Mouse (Mus musculus): ENCODE results near the gene Snhg11. TPM values are rescaled to one million over a fixed set of nuclear protein-coding genes. Genes with fewer than 3 reads are reported as not detected.

Snhg11 gene
- polyA plus RNA-seq, 1 experiment = 41.0 TPM

- peaks cover 2% of the 10 kb centered on the region for H3K4me1 ChIP-seq (ENCODE audit: control insufficient read depth, insufficient read depth, low read length)
- TF ChIP-seq EP300 (IDR thresholded peaks at IDR 0.05; ENCODE audit: insufficient read depth, low read depth, low read length) (no peak), POLR2A (IDR thresholded peaks at IDR 0.05; ENCODE audit: insufficient read depth, low read length) (no peak), CTCF (IDR thresholded peaks at IDR 0.05; ENCODE audit: low read depth, low read length) (no peak)
- H3K36me3 ChIP-seq (ENCODE audit: control insufficient read depth, insufficient read depth, low read length, poor library complexity, severe bottlenecking) = no peaks in the 10 kb centered on the region
- no peak overlapping the region for H3K4me3 ChIP-seq (ENCODE audit: low read depth, low read length)
- H3K9ac ChIP-seq (ENCODE audit: low read depth, poor library complexity, severe bottlenecking) = no peak overlapping the region
- no peak overlapping the region for H3K27ac ChIP-seq (ENCODE audit: insufficient read depth, low read length)
- no peaks in the 10 kb centered on the region for H3K27me3 ChIP-seq (ENCODE audit: control insufficient read depth, insufficient read depth, low read length, poor library complexity, severe bottlenecking)
- H3K9me3 ChIP-seq (replicated peaks; ENCODE audit: control insufficient read depth, insufficient read depth, low read length, poor library complexity, severe bottlenecking) = no peaks in the 10 kb centered on the region
These were observed 37.8 kb downstream of the Snhg11 start for GRCm38 (mm10) chr2:158413240-158413639.

DNA sequence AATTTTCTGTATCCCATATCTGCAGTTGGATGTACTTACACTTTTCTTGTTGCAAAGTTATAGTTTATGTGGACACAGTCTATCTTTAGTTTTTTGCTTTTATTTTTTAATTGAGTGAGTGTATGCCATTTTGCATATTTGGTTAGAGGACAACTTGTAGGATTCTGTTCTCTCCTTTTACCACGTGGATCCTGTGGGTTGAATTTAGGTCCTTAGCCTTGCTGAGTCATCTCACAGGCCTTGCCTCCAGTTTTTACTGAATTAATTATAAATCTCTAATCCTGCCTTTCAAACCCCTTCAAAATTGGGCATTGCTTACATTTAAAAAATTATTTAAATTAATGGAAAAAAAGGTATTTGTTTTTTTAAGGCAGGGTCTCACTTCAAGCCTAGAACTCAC lies 40.4 kb downstream of the Snhg11 start:
- TF ChIP-seq EP300 (IDR thresholded peaks at IDR 0.05; ENCODE audit: insufficient read depth, low read depth, low read length) (no peak), POLR2A (IDR thresholded peaks at IDR 0.05; ENCODE audit: insufficient read depth, low read length) (no peak), CTCF (IDR thresholded peaks at IDR 0.05; ENCODE audit: low read depth, low read length) (no peak)
- no peak overlapping the region for H3K4me3 ChIP-seq (ENCODE audit: low read depth, low read length)
- no peaks in the 10 kb centered on the region for H3K27me3 ChIP-seq (ENCODE audit: control insufficient read depth, insufficient read depth, low read length, poor library complexity, severe bottlenecking)
- H3K4me1 ChIP-seq (ENCODE audit: control insufficient read depth, insufficient read depth, low read length) = peaks cover 2% of the 10 kb centered on the region
- H3K9me3 ChIP-seq (replicated peaks; ENCODE audit: control insufficient read depth, insufficient read depth, low read length, poor library complexity, severe bottlenecking) = no peaks in the 10 kb centered on the region
- no peak overlapping the region for H3K9ac ChIP-seq (ENCODE audit: low read depth, poor library complexity, severe bottlenecking)
- no peaks in the 10 kb centered on the region for H3K36me3 ChIP-seq (ENCODE audit: control insufficient read depth, insufficient read depth, low read length, poor library complexity, severe bottlenecking)
- H3K27ac ChIP-seq (ENCODE audit: insufficient read depth, low read length) = no peak overlapping the region

- H3K27me3 ChIP-seq (ENCODE audit: control insufficient read depth, insufficient read depth, low read length, poor library complexity, severe bottlenecking) = no peaks in the 10 kb centered on the region
- TF ChIP-seq EP300 (IDR thresholded peaks at IDR 0.05; ENCODE audit: insufficient read depth, low read depth, low read length) (no peak), POLR2A (IDR thresholded peaks at IDR 0.05; ENCODE audit: insufficient read depth, low read length) (no peak), CTCF (IDR thresholded peaks at IDR 0.05; ENCODE audit: low read depth, low read length) (no peak)
- no peak overlapping the region for H3K4me3 ChIP-seq (ENCODE audit: low read depth, low read length)
These were observed 43.2 kb downstream of the Snhg11 start for GRCm38 (mm10) chr2:158418663-158419062.

More at GRCm38 (mm10) chr2:158418663-158419062, 43.2 kb downstream of the Snhg11 start:
- H3K9me3 ChIP-seq (replicated peaks; ENCODE audit: control insufficient read depth, insufficient read depth, low read length, poor library complexity, severe bottlenecking) = no peaks in the 10 kb centered on the region
- H3K27ac ChIP-seq (ENCODE audit: insufficient read depth, low read length) = no peak overlapping the region
- H3K4me1 ChIP-seq (ENCODE audit: control insufficient read depth, insufficient read depth, low read length) = no peaks in the 10 kb centered on the region
- no peak overlapping the region for H3K9ac ChIP-seq (ENCODE audit: low read depth, poor library complexity, severe bottlenecking)
- no peaks in the 10 kb centered on the region for H3K36me3 ChIP-seq (ENCODE audit: control insufficient read depth, insufficient read depth, low read length, poor library complexity, severe bottlenecking)

Other genes with a start within 250 kb of the Snhg11 start
- gene Tgm2, start 229.2 kb upstream of the Snhg11 start, polyA plus RNA-seq (2011; ENCODE audit: insufficient read depth, insufficient read length, low read depth, missing spikeins) = 18.4 and 23.2 TPM in 2 replicates
- 0.34 and 0.38 TPM in 2 replicates for gene D630003M21Rik, start 146.4 kb upstream of the Snhg11 start, polyA plus RNA-seq (2011; ENCODE audit: insufficient read depth, insufficient read length, low read depth, missing spikeins)
- not detected in 2 replicates for gene Bpi, start 117.5 kb upstream of the Snhg11 start, polyA plus RNA-seq (2011; ENCODE audit: insufficient read depth, insufficient read length, low read depth, missing spikeins)
- 0.43 and 0.46 TPM in 2 replicates for gene Lbp, start 69.1 kb upstream of the Snhg11 start, polyA plus RNA-seq (2011; ENCODE audit: insufficient read depth, insufficient read length, low read depth, missing spikeins)
- 54.6 and 57.7 TPM in 2 replicates for gene Ralgapb, start 34.2 kb downstream of the Snhg11 start, polyA plus RNA-seq (2011; ENCODE audit: insufficient read depth, insufficient read length, low read depth, missing spikeins)
- not detected in 2 replicates for gene Adig, start 127.0 kb downstream of the Snhg11 start, polyA plus RNA-seq (2011; ENCODE audit: insufficient read depth, insufficient read length, low read depth, missing spikeins)
- gene Arhgap40, start 137.2 kb downstream of the Snhg11 start, polyA plus RNA-seq (2011; ENCODE audit: insufficient read depth, insufficient read length, low read depth, missing spikeins) = not detected in 2 replicates
- not detected in 2 replicates for gene Slc32a1, start 235.1 kb downstream of the Snhg11 start, polyA plus RNA-seq (2011; ENCODE audit: insufficient read depth, insufficient read length, low read depth, missing spikeins)
- gene Actr5, start 249.2 kb downstream of the Snhg11 start, polyA plus RNA-seq (2011; ENCODE audit: insufficient read depth, insufficient read length, low read depth, missing spikeins) = 12.5 and 12.8 TPM in 2 replicates